Mouse (Mus musculus): ENCODE data around the gene Espn.

Gene Espn

GRCm38 (mm10) chr4:152146033-152146827 lies 5.9 kb downstream of the Espn start:
- no peak for DNase-seq

- DNase-seq = no peak
Observed at GRCm38 (mm10) chr4:152145473-152145872, 6.7 kb downstream of the Espn start.

- no peak for DNase-seq
Observed at GRCm38 (mm10) chr4:152143632-152144031, 8.5 kb downstream of the Espn start.

- no peak for DNase-seq
Observed at GRCm38 (mm10) chr4:152141521-152142135, 10.5 kb downstream of the Espn start.

GRCm38 (mm10) chr4:152140441-152140840 lies 11.7 kb downstream of the Espn start:
- DNase-seq = peak; percentile 71

- peak; percentile 87 for DNase-seq
Observed at GRCm38 (mm10) chr4:152138497-152139260, 13.5 kb downstream of the Espn start.

- DNase-seq = no peak
Observed at GRCm38 (mm10) chr4:152136876-152137250, 15.3 kb downstream of the Espn start.

GRCm38 (mm10) chr4:152136112-152136875 lies 15.9 kb downstream of the Espn start:
- no peak for DNase-seq

- DNase-seq = no peak
Observed at GRCm38 (mm10) chr4:152135363-152135762, 16.8 kb downstream of the Espn start.

GRCm38 (mm10) chr4:152134507-152134906 lies 17.7 kb downstream of the Espn start:
- no peak for DNase-seq

GRCm38 (mm10) chr4:152133213-152133612 lies 19.0 kb downstream of the Espn start:
- DNase-seq = no peak

- no peak for DNase-seq
Observed at GRCm38 (mm10) chr4:152132772-152133169, 19.4 kb downstream of the Espn start.

GRCm38 (mm10) chr4:152131809-152132771 lies 20.1 kb downstream of the Espn start:
- no peak for DNase-seq

GRCm38 (mm10) chr4:152130771-152131653 lies 21.2 kb downstream of the Espn start:
- DNase-seq = peak; percentile 74

- no peak for DNase-seq
Observed at GRCm38 (mm10) chr4:152129395-152129930, 22.7 kb downstream of the Espn start.

GRCm38 (mm10) chr4:152128784-152129183 lies 23.4 kb downstream of the Espn start:
- DNase-seq = peak; percentile 90

GRCm38 (mm10) chr4:152127884-152128283 lies 24.3 kb downstream of the Espn start:
- no peak for DNase-seq

GRCm38 (mm10) chr4:152126026-152126920 lies 25.9 kb downstream of the Espn start:
- DNase-seq = no peak
